Mouse (Mus musculus) cerebellum, postnatal 36 days (tissue): ENCODE measurements around the gene Nrl.

Source experiments
- DNase-seq, 2 experiments: peaks; one replicate each; pipeline ENCODE4 v3.0.0; 2021 to 2022; ENCODE audit warnings: mixed read lengths in 2 of 2

The Nrl gene

DNA sequence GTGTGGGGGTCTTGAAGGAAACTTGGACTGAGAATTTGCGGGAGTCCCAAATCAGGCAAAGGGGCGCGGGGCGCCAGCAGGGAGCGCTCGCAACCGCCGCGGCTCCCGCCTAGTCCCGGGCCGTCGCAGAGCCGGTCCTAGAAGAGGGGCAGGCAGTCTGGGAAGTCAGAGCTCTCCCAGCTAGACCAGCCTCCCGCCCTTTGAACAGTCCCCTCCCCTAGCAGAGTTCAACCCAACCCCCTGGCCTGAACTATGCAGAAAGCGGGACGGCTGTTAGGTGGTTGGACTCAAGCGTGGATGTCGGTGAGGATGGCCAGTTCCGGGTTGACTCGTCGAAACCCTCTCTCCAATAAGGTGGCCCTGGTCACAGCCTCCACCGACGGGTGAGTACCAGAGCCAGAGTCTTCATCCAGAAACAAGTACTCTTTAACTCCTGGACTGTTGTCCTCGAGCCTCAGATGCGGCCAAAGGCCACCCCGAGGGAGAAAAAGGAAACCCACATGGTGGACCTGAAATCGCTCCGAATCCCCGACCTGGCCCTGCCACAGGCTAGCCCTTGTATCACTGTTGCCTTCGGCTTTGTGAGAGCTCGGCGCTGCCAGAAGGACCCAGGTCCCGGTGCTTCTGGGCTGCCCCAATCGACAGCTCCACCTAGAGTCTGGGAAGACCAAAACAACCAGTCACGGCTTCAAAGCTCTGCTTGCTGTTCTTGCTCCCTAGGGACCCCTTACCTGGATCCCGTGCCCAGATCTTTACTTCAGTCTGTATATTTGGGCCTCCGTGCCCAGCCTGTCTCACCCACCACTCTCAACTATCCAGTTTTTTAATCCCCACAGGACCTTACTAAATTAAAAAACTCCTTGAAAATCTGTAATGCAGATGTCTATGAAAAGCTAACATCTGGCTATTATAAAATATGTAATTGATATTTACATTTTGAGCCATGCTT lies 45.9 kb downstream of the Nrl start, which contains the start of gene Dhrs4:
TSS of gene Dhrs4 (plus strand) at position 108 of the 949 bp plus-strand sequence.
- DNase-seq, result peak; percentile 78 to 82

DNA sequence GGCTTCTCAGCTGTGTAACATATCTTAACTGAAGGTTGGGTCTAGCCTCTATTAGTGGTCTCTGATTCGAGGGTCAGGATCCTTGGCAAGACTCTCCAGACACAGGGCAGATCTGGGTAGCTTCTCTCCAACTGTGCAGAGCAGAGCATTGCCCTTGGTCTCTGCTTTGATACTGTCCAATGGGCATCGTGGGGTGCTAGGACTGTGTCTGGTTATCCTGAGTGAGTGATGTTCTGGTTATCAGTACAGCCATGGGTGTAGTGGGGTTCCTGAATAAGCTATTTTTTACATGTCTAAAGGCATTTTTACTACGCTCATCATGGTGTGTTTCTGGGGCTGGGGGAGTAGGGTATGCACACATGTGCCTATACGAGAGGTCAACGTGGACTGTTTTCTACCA lies 47.0 kb downstream of the Nrl start:
- DNase-seq, result no peak

DNA sequence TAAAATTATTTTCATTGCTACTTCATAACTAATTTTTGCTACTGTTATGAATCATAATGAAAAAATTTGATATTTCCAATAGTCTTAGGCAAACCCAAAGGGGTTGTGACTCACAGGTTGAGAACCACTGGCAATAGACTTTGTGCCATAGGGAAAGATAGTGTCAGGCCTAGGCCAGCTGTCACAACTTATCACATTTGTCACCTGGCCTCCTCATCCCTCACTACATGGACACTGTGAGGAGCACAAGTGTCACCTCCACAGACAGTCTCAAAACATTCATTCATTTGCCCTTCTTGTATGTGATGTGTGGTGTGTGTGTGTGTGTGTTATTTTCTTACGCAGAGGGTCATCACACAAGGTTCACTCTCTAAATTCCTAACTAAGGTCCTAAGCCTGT lies 47.4 kb downstream of the Nrl start:
- no peak for DNase-seq

DNA sequence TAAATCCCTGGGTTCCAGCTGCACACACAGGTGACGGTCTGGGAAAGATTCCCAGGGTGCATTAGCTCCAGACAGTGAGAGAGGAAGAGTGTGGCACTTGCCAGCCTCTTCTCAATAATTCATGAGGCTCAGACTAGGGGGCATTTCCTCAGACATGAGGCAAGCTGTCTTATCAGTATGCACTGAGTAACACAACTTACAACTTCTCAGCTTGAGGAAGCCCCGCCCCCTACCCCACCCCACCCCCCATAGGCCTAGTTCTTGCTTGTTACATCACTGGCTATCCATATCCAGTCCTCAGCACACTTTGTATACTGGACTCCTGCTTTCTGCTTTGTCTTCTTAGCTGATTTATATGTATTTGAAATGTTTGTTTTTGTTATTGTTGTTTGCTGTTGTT lies 49.1 kb downstream of the Nrl start:
- no peak for DNase-seq

DNA sequence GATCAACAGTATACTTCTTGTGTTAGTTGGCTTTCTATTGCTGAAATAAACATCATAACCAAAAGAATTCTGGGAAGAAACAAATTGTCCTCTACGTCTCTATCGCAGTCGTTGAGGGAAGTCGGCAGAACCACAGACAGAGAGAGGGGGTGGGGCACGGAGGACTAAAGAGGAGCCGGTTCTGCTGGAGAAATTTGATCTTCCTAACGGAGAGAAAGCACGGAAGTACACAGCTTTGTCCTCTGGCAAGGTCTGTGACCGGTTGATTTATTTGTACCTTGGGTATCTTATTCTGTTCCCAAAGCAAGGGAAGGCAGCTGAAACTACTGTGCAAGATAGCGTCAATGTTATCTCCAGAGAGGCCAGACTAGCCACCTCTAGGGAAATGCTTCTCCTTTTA lies 54.0 kb downstream of the Nrl start:
- no peak for DNase-seq

DNA sequence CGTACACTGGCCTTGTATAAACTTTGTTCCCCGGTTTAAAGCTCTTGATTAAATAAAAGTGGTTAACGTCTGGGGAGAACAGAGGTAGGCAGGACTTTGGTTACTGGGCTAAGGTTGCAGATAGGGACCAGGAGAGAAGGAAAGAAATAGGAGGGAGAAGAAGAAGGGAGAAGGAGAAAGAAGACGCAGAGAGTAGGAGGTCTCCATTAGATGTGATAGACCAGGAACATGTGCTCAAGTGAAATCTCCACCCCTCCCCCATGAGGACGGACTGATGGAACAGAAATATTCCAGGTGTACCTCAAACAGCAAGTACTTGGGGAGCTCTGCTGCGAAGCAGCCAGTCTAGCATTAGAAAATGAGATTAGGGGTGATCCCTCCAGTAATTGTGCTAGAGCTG lies 55.0 kb downstream of the Nrl start:
- DNase-seq, result no peak

DNA sequence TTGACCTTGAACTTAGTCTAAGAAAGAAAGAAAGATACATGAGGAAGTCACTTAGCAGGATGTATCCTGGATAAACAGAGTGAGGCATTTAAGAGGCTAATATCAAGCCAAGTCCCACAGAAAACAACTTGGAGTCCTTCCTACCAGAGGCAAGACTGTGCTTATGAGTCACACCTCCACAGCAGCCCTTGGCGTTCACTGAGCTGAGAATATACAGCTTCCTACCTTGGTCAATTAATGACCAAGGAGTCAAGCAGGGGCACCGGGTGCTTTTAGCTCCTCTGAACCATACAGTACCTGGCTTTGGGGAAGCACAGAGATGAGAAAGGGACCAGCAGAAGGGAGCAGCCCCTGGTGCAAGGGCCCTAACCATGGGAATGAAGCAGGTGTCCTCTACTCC lies 55.7 kb downstream of the Nrl start:
- no peak for DNase-seq
